Mouse (Mus musculus): ENCODE results near the gene Slc44a5. TPM values are rescaled to one million over a fixed set of nuclear protein-coding genes. Genes with fewer than 3 reads are reported as not detected.

Gene Slc44a5
- polyA plus RNA-seq, 1 experiment from 2014 or later: 0.56 TPM

GRCm38 (mm10) chr3:154129036-154129435, 155.8 kb downstream of the Slc44a5 start:
- no peaks in the 10 kb centered on the region; the same call in 1 of the 2 replicates for H3K27me3 ChIP-seq (ENCODE audit: control insufficient read depth, insufficient read depth, low read length)
- H3K4me2 ChIP-seq (ENCODE audit: low read depth, low read length): no peak overlapping the region
- H3K36me3 ChIP-seq (ENCODE audit: control insufficient read depth, insufficient read depth): no peaks in the 10 kb centered on the region
- no peak overlapping the region for H3K4me3 ChIP-seq (ENCODE audit: low read length)
- no peak overlapping the region for H3K9ac ChIP-seq (ENCODE audit: low read length)
- H3K4me1 ChIP-seq (ENCODE audit: control insufficient read depth, insufficient read depth, low read length): no peaks in the 10 kb centered on the region; the same call in 1 of the 2 replicates
- no peak overlapping the region for H3K27ac ChIP-seq (ENCODE audit: low read length)
- ATAC-seq (replicated peaks; ENCODE audit: extremely low read depth, insufficient read depth, low FRiP score): no peak
- H3K9me3 ChIP-seq (replicated peaks; ENCODE audit: control insufficient read depth, low read length): no peaks in the 10 kb centered on the region
- 51% methylated on average over 4 of the region's 4 CpGs for WGBS

DNA sequence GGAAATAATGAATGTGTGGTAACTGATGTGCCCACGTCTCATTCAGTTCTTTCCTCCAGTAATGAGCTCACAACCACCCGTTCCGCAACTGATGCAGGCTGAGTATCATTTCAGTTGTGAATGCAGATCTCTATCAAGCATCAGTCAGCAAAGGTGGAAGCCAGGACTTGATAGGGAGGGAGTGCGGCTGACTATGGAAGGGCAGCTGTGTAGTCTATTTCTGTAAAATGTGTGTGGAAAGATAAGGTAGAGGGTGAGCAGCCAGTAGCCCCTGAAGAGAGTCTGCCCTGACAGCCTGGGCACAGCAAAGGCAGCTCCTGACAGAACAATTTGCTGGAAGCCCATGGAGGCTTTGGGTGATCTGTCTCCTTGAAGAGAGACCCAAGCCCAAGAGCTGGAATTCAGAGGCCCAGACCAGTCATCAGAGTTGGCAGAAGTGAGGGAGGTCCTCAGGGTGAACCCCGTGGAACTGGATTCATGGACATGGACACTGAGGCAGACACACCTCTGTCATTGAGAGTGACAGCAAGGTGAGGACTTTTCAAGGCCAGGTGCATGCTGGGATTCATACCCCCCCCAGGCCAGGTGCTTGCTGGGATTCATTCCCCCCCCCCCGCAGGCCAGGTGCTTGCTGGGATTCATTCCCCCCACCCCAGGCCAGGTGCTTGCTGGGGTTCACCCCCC, 157.3 kb downstream of the Slc44a5 start:
- Histone ChIP-seq H3K9me3 (replicated peaks; ENCODE audit: control insufficient read depth, low read length) (no peaks in the 10 kb centered on the region), H3K36me3 (ENCODE audit: control insufficient read depth, insufficient read depth) (no peaks in the 10 kb centered on the region), H3K9ac (ENCODE audit: low read length) (no peak overlapping the region), H3K27me3 (ENCODE audit: control insufficient read depth, insufficient read depth, low read length) (no peaks in the 10 kb centered on the region; the same call in 1 of the 2 replicates), H3K4me3 (ENCODE audit: low read length) (no peak overlapping the region), H3K27ac (ENCODE audit: low read length) (no peak overlapping the region), H3K4me2 (ENCODE audit: low read depth, low read length) (no peak overlapping the region), H3K4me1 (ENCODE audit: control insufficient read depth, insufficient read depth, low read length) (no peaks in the 10 kb centered on the region; the same call in 1 of the 2 replicates)
- 59% methylated on average over 6 of the region's 6 CpGs for WGBS
- no peak for ATAC-seq (replicated peaks; ENCODE audit: extremely low read depth, insufficient read depth, low FRiP score)

- H3K4me2 ChIP-seq (ENCODE audit: low read depth, low read length): no peak overlapping the region
- no peaks in the 10 kb centered on the region for H3K27me3 ChIP-seq (ENCODE audit: control insufficient read depth, insufficient read depth, low read length)
- no peak overlapping the region for H3K9ac ChIP-seq (ENCODE audit: low read length)
- 68% methylated on average over 6 of the region's 6 CpGs for whole genome bisulfite sequencing
- no peak overlapping the region for H3K27ac ChIP-seq (ENCODE audit: low read length)
- no peak overlapping the region for H3K4me3 ChIP-seq (ENCODE audit: low read length)
- H3K9me3 ChIP-seq (replicated peaks; ENCODE audit: control insufficient read depth, low read length): no peaks in the 10 kb centered on the region
- H3K4me1 ChIP-seq (ENCODE audit: control insufficient read depth, insufficient read depth, low read length): no peaks in the 10 kb centered on the region; the same call in 1 of the 2 replicates
- ATAC-seq (replicated peaks; ENCODE audit: extremely low read depth, insufficient read depth, low FRiP score): no peak
- no peaks in the 10 kb centered on the region for H3K36me3 ChIP-seq (ENCODE audit: control insufficient read depth, insufficient read depth)
These were observed 160.8 kb downstream of the Slc44a5 start for GRCm38 (mm10) chr3:154133986-154134385.

DNA sequence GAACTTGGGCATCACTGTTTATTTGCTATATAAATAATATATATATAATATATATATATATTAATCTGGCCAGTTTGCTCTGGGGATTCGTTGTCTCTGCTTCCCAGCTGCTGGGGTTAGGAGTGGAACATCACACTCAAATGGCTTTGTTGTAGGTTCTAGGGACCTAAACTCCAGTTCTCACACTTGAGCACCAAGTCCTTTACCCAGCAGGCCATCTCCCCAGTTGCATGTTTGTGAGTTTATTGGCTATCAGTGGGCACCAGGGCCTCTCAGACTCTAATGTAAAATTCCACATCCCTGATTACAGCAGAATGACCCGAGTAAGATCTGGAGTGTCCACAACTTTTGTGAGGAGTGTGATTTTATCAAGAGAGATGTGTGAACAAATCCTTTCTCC, 161.5 kb downstream of the Slc44a5 start:
- no peaks in the 10 kb centered on the region for H3K36me3 ChIP-seq (ENCODE audit: control insufficient read depth, insufficient read depth)
- H3K27me3 ChIP-seq (ENCODE audit: control insufficient read depth, insufficient read depth, low read length): no peaks in the 10 kb centered on the region
- no peaks in the 10 kb centered on the region; the same call in 1 of the 2 replicates for H3K4me1 ChIP-seq (ENCODE audit: control insufficient read depth, insufficient read depth, low read length)
- no peak for ATAC-seq (replicated peaks; ENCODE audit: extremely low read depth, insufficient read depth, low FRiP score)
- H3K4me2 ChIP-seq (ENCODE audit: low read depth, low read length): no peak overlapping the region
- no peak overlapping the region for H3K9ac ChIP-seq (ENCODE audit: low read length)
- H3K4me3 ChIP-seq (ENCODE audit: low read length): no peak overlapping the region
- no peak overlapping the region for H3K27ac ChIP-seq (ENCODE audit: low read length)
- 76% methylated on average over 2 of the region's 2 CpGs for WGBS
- H3K9me3 ChIP-seq (replicated peaks; ENCODE audit: control insufficient read depth, low read length): no peaks in the 10 kb centered on the region

DNA sequence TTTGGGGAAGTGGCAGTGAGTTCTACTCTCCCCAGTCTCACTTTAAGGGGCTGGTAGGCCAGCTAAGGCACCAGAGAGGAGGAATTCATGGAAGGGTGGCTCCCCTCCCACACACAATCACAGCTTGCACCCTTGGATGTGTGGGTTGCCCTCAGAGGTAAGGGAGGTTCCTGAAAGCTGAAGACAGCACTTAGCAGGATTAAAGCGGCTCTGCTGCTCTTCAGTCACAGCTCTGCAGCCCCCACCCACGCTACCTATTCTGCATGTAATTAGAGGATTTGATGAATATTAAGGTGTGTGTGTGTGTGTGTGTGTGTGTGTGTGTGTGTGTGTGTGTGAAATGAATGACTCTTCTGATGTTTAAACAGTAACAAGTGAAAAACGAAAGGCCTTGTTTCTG, 163.3 kb downstream of the Slc44a5 start:
- no peak overlapping the region for H3K4me3 ChIP-seq (ENCODE audit: low read length)
- no peak for ATAC-seq (replicated peaks; ENCODE audit: extremely low read depth, insufficient read depth, low FRiP score)
- 66% methylated on average over 3 of the region's 3 CpGs for WGBS
- no peaks in the 10 kb centered on the region for H3K9me3 ChIP-seq (replicated peaks; ENCODE audit: control insufficient read depth, low read length)
- no peaks in the 10 kb centered on the region for H3K4me1 ChIP-seq (ENCODE audit: control insufficient read depth, insufficient read depth, low read length)
- no peaks in the 10 kb centered on the region for H3K27me3 ChIP-seq (ENCODE audit: control insufficient read depth, insufficient read depth, low read length)
- H3K4me2 ChIP-seq (ENCODE audit: low read depth, low read length): no peak overlapping the region
- no peaks in the 10 kb centered on the region for H3K36me3 ChIP-seq (ENCODE audit: control insufficient read depth, insufficient read depth)
- no peak overlapping the region for H3K27ac ChIP-seq (ENCODE audit: low read length)
- H3K9ac ChIP-seq (ENCODE audit: low read length): no peak overlapping the region

GRCm38 (mm10) chr3:154141346-154141745, 168.1 kb downstream of the Slc44a5 start:
- H3K4me3 ChIP-seq (ENCODE audit: low read length): no peak overlapping the region
- ATAC-seq (replicated peaks; ENCODE audit: extremely low read depth, insufficient read depth, low FRiP score): no peak
- H3K9ac ChIP-seq (ENCODE audit: low read length): no peak overlapping the region
- WGBS: 62% methylated on average over 4 of the region's 4 CpGs
- no peaks in the 10 kb centered on the region for H3K9me3 ChIP-seq (replicated peaks; ENCODE audit: control insufficient read depth, low read length)
- no peak overlapping the region for H3K4me2 ChIP-seq (ENCODE audit: low read depth, low read length)
- no peaks in the 10 kb centered on the region for H3K36me3 ChIP-seq (ENCODE audit: control insufficient read depth, insufficient read depth)
- H3K27ac ChIP-seq (ENCODE audit: low read length): no peak overlapping the region
- no peaks in the 10 kb centered on the region for H3K4me1 ChIP-seq (ENCODE audit: control insufficient read depth, insufficient read depth, low read length)
- no peaks in the 10 kb centered on the region for H3K27me3 ChIP-seq (ENCODE audit: control insufficient read depth, insufficient read depth, low read length)

- H3K4me3 ChIP-seq (ENCODE audit: low read length): no peak overlapping the region
- H3K36me3 ChIP-seq (ENCODE audit: control insufficient read depth, insufficient read depth): no peaks in the 10 kb centered on the region
- no peaks in the 10 kb centered on the region for H3K27me3 ChIP-seq (ENCODE audit: control insufficient read depth, insufficient read depth, low read length)
- ATAC-seq (replicated peaks; ENCODE audit: extremely low read depth, insufficient read depth, low FRiP score): no peak
- no peaks in the 10 kb centered on the region for H3K4me1 ChIP-seq (ENCODE audit: control insufficient read depth, insufficient read depth, low read length)
- no peak overlapping the region for H3K4me2 ChIP-seq (ENCODE audit: low read depth, low read length)
- H3K27ac ChIP-seq (ENCODE audit: low read length): no peak overlapping the region
- 71% methylated on average over 4 of the region's 4 CpGs for whole genome bisulfite sequencing
- no peaks in the 10 kb centered on the region for H3K9me3 ChIP-seq (replicated peaks; ENCODE audit: control insufficient read depth, low read length)
- no peak overlapping the region for H3K9ac ChIP-seq (ENCODE audit: low read length)
These were observed 169.4 kb downstream of the Slc44a5 start for GRCm38 (mm10) chr3:154142618-154143017.

- no peaks in the 10 kb centered on the region for H3K4me1 ChIP-seq (ENCODE audit: control insufficient read depth, insufficient read depth, low read length)
- ATAC-seq (replicated peaks; ENCODE audit: extremely low read depth, insufficient read depth, low FRiP score): no peak
- no peaks in the 10 kb centered on the region for H3K27me3 ChIP-seq (ENCODE audit: control insufficient read depth, insufficient read depth, low read length)
- no peak overlapping the region for H3K4me3 ChIP-seq (ENCODE audit: low read length)
- no peak overlapping the region for H3K27ac ChIP-seq (ENCODE audit: low read length)
- H3K9me3 ChIP-seq (replicated peaks; ENCODE audit: control insufficient read depth, low read length): no peaks in the 10 kb centered on the region
- H3K4me2 ChIP-seq (ENCODE audit: low read depth, low read length): no peak overlapping the region
- WGBS: 71% methylated on average over 4 of the region's 4 CpGs
- H3K9ac ChIP-seq (ENCODE audit: low read length): no peak overlapping the region
- H3K36me3 ChIP-seq (ENCODE audit: control insufficient read depth, insufficient read depth): no peaks in the 10 kb centered on the region
These were observed 172.5 kb downstream of the Slc44a5 start for GRCm38 (mm10) chr3:154145750-154146149.

DNA sequence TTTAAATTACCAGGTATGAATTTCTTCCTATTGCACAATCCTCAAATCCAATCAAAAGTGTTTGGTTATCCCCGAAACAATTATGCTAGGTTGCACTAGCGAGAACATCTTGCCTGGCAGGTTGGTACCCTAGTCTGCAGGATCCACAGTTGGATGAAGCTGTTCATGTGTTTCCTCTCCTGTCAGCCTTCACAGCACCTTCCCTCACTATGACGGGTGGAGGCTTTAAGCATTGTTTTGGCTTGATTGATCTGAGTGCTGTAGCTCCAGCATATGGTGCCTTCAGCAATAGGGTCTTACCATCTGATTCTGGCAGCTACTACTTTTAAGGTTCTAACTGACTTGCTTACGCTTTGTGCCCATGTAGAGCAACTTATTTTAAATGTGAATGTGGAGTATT, 176.5 kb downstream of the Slc44a5 start:
- no peak overlapping the region for H3K4me3 ChIP-seq (ENCODE audit: low read length)
- no peak overlapping the region for H3K27ac ChIP-seq (ENCODE audit: low read length)
- no peak for ATAC-seq (replicated peaks; ENCODE audit: extremely low read depth, insufficient read depth, low FRiP score)
- 78% methylated on average over 4 of the region's 4 CpGs for whole genome bisulfite sequencing
- no peaks in the 10 kb centered on the region for H3K36me3 ChIP-seq (ENCODE audit: control insufficient read depth, insufficient read depth)
- H3K4me2 ChIP-seq (ENCODE audit: low read depth, low read length): no peak overlapping the region
- no peaks in the 10 kb centered on the region for H3K27me3 ChIP-seq (ENCODE audit: control insufficient read depth, insufficient read depth, low read length)
- H3K9ac ChIP-seq (ENCODE audit: low read length): no peak overlapping the region
- no peaks in the 10 kb centered on the region for H3K4me1 ChIP-seq (ENCODE audit: control insufficient read depth, insufficient read depth, low read length)
- no peaks in the 10 kb centered on the region for H3K9me3 ChIP-seq (replicated peaks; ENCODE audit: control insufficient read depth, low read length)
